Mouse (Mus musculus): ENCODE data around the gene Glp1r. TPM values are rescaled to one million over a fixed set of nuclear protein-coding genes. Genes with fewer than 3 reads are reported as not detected.

The Glp1r gene
- polyA plus RNA-seq, 2 experiments: 0.05 TPM; not detected in 1

- peaks cover 11% of the 10 kb centered on the region for H3K4me1 ChIP-seq (ENCODE audit: control insufficient read depth, insufficient read depth, low read length)
- no peak overlapping the region for H3K27ac ChIP-seq (replicated peaks; ENCODE audit: low read depth, low read length)
- WGBS: 14% methylated on average over 8 of the region's 8 CpGs
- H3K36me3 ChIP-seq (ENCODE audit: control insufficient read depth, insufficient read depth, low read length): no peaks in the 10 kb centered on the region
- no peaks in the 10 kb centered on the region for H3K9me3 ChIP-seq (ENCODE audit: control insufficient read depth, low read length)
- no peak for TF ChIP-seq POLR2A (IDR thresholded peaks at IDR 0.05; ENCODE audit: borderline replicate concordance, extremely low read depth, insufficient read depth, insufficient read length)
- H3K27me3 ChIP-seq (ENCODE audit: control insufficient read depth, insufficient read depth, low read length): peaks cover 19% of the 10 kb centered on the region; the same call in 1 of the 2 replicates
- no peak overlapping the region for H3K4me3 ChIP-seq (replicated peaks; ENCODE audit: low read length)
- no peak overlapping the region; the same call in 1 of the 2 replicates for H3K4me2 ChIP-seq (replicated peaks; ENCODE audit: low read depth, low read length, severe bottlenecking)
- DNase-seq (ENCODE audit: low spot score): no peak
- H3K9ac ChIP-seq (ENCODE audit: low read depth, low read length, severe bottlenecking): no peak overlapping the region
- no peak for ATAC-seq (ENCODE audit: low FRiP score, low read depth)
Measured at GRCm38 (mm10) chr17:30911732-30912088, 10.1 kb downstream of the Glp1r start.

GRCm38 (mm10) chr17:30912536-30912935 lies 10.9 kb downstream of the Glp1r start:
- H3K27ac ChIP-seq (replicated peaks; ENCODE audit: low read depth, low read length): no peak overlapping the region
- H3K4me3 ChIP-seq (replicated peaks; ENCODE audit: low read length): no peak overlapping the region
- ATAC-seq (ENCODE audit: low FRiP score, low read depth) (no peak), DNase-seq (ENCODE audit: low spot score) (no peak)
- WGBS: 33% methylated on average over 5 of the region's 5 CpGs
- no peaks in the 10 kb centered on the region for H3K36me3 ChIP-seq (ENCODE audit: control insufficient read depth, insufficient read depth, low read length)
- no peaks in the 10 kb centered on the region for H3K9me3 ChIP-seq (ENCODE audit: control insufficient read depth, low read length)
- peaks cover 19% of the 10 kb centered on the region; the same call in 1 of the 2 replicates for H3K27me3 ChIP-seq (ENCODE audit: control insufficient read depth, insufficient read depth, low read length)
- no peak for TF ChIP-seq POLR2A (IDR thresholded peaks at IDR 0.05; ENCODE audit: borderline replicate concordance, extremely low read depth, insufficient read depth, insufficient read length)
- H3K4me1 ChIP-seq (ENCODE audit: control insufficient read depth, insufficient read depth, low read length): peaks cover 11% of the 10 kb centered on the region
- no peak overlapping the region for H3K4me2 ChIP-seq (replicated peaks; ENCODE audit: low read depth, low read length, severe bottlenecking)
- no peak overlapping the region for H3K9ac ChIP-seq (ENCODE audit: low read depth, low read length, severe bottlenecking)

- H3K27me3 ChIP-seq (ENCODE audit: control insufficient read depth, insufficient read depth, low read length): peaks cover 19% of the 10 kb centered on the region; the same call in 1 of the 2 replicates
- ATAC-seq (ENCODE audit: low FRiP score, low read depth): no peak
- TF ChIP-seq POLR2A (IDR thresholded peaks at IDR 0.05; ENCODE audit: borderline replicate concordance, extremely low read depth, insufficient read depth, insufficient read length): no peak
Measured at GRCm38 (mm10) chr17:30914264-30914663, 12.6 kb downstream of the Glp1r start.

GRCm38 (mm10) chr17:30923566-30923965 lies 21.9 kb downstream of the Glp1r start:
- H3K4me1 ChIP-seq (ENCODE audit: control insufficient read depth, insufficient read depth, low read length): no peaks in the 10 kb centered on the region
- no peak for TF ChIP-seq POLR2A (IDR thresholded peaks at IDR 0.05; ENCODE audit: borderline replicate concordance, extremely low read depth, insufficient read depth, insufficient read length)
- DNase-seq (ENCODE audit: low spot score) (no peak), ATAC-seq (ENCODE audit: low FRiP score, low read depth) (no peak)
- H3K27me3 ChIP-seq (ENCODE audit: control insufficient read depth, insufficient read depth, low read length): no peaks in the 10 kb centered on the region
- no peak overlapping the region for H3K4me3 ChIP-seq (replicated peaks; ENCODE audit: low read length)
- no peak overlapping the region for H3K27ac ChIP-seq (replicated peaks; ENCODE audit: low read depth, low read length)
- H3K4me2 ChIP-seq (replicated peaks; ENCODE audit: low read depth, low read length, severe bottlenecking): no peak overlapping the region
- no peaks in the 10 kb centered on the region for H3K36me3 ChIP-seq (ENCODE audit: control insufficient read depth, insufficient read depth, low read length)
- 65% methylated on average over 4 of the region's 4 CpGs for WGBS
- no peak overlapping the region for H3K9ac ChIP-seq (ENCODE audit: low read depth, low read length, severe bottlenecking)
- H3K9me3 ChIP-seq (ENCODE audit: control insufficient read depth, low read length): no peaks in the 10 kb centered on the region

More at GRCm38 (mm10) chr17:30914264-30914663, 12.6 kb downstream of the Glp1r start:
- Histone ChIP-seq H3K36me3 (ENCODE audit: control insufficient read depth, insufficient read depth, low read length) (no peaks in the 10 kb centered on the region), H3K27ac (replicated peaks; ENCODE audit: low read depth, low read length) (no peak overlapping the region), H3K9me3 (ENCODE audit: control insufficient read depth, low read length) (no peaks in the 10 kb centered on the region), H3K4me1 (ENCODE audit: control insufficient read depth, insufficient read depth, low read length) (peaks cover 11% of the 10 kb centered on the region), H3K4me3 (replicated peaks; ENCODE audit: low read length) (no peak overlapping the region), H3K4me2 (replicated peaks; ENCODE audit: low read depth, low read length, severe bottlenecking) (no peak overlapping the region), H3K9ac (ENCODE audit: low read depth, low read length, severe bottlenecking) (no peak overlapping the region)
- no peak for DNase-seq (ENCODE audit: low spot score)

GRCm38 (mm10) chr17:30930827-30931226 lies 29.2 kb downstream of the Glp1r start:
- Histone ChIP-seq H3K36me3 (ENCODE audit: control insufficient read depth, insufficient read depth, low read length) (no peaks in the 10 kb centered on the region), H3K27ac (replicated peaks; ENCODE audit: low read depth, low read length) (no peak overlapping the region), H3K4me1 (ENCODE audit: control insufficient read depth, insufficient read depth, low read length) (no peaks in the 10 kb centered on the region), H3K9ac (ENCODE audit: low read depth, low read length, severe bottlenecking) (no peak overlapping the region), H3K4me2 (replicated peaks; ENCODE audit: low read depth, low read length, severe bottlenecking) (no peak overlapping the region), H3K27me3 (ENCODE audit: control insufficient read depth, insufficient read depth, low read length) (no peaks in the 10 kb centered on the region), H3K9me3 (ENCODE audit: control insufficient read depth, low read length) (no peaks in the 10 kb centered on the region), H3K4me3 (replicated peaks; ENCODE audit: low read length) (no peak overlapping the region)
- ATAC-seq (ENCODE audit: low FRiP score, low read depth): no peak
- no peak for DNase-seq (ENCODE audit: low spot score)
- no peak for TF ChIP-seq POLR2A (IDR thresholded peaks at IDR 0.05; ENCODE audit: borderline replicate concordance, extremely low read depth, insufficient read depth, insufficient read length)
- 78% methylated on average over 7 of the region's 7 CpGs for WGBS

GRCm38 (mm10) chr17:30932836-30933235 lies 31.2 kb downstream of the Glp1r start:
- no peak overlapping the region for H3K9ac ChIP-seq (ENCODE audit: low read depth, low read length, severe bottlenecking)
- H3K27me3 ChIP-seq (ENCODE audit: control insufficient read depth, insufficient read depth, low read length): no peaks in the 10 kb centered on the region
- H3K4me2 ChIP-seq (replicated peaks; ENCODE audit: low read depth, low read length, severe bottlenecking): no peak overlapping the region
- 40% methylated on average over 5 of the region's 5 CpGs for WGBS
- ATAC-seq (ENCODE audit: low FRiP score, low read depth) (no peak), DNase-seq (ENCODE audit: low spot score) (no peak)
- no peaks in the 10 kb centered on the region for H3K9me3 ChIP-seq (ENCODE audit: control insufficient read depth, low read length)
- H3K36me3 ChIP-seq (ENCODE audit: control insufficient read depth, insufficient read depth, low read length): no peaks in the 10 kb centered on the region
- H3K27ac ChIP-seq (replicated peaks; ENCODE audit: low read depth, low read length): no peak overlapping the region
- no peaks in the 10 kb centered on the region for H3K4me1 ChIP-seq (ENCODE audit: control insufficient read depth, insufficient read depth, low read length)
- TF ChIP-seq POLR2A (IDR thresholded peaks at IDR 0.05; ENCODE audit: borderline replicate concordance, extremely low read depth, insufficient read depth, insufficient read length): no peak
- H3K4me3 ChIP-seq (replicated peaks; ENCODE audit: low read length): no peak overlapping the region

All from limb, embryonic 14.5 days (tissue).